Mouse (Mus musculus) liver, embryonic 14.5 days (tissue): Measurements from ENCODE around the gene Arhgap21. TPM values are rescaled to one million over a fixed set of nuclear protein-coding genes. Genes with fewer than 3 reads are reported as not detected.

Experiments used
- ATAC-seq: fragments of 200-750 bp; cut with Nextera tagmentation; 2 replicates; pipeline ENCODE4 v1.8.0; 2017; ENCODE audit warnings: moderate number of reproducible peaks, mild to moderate bottlenecking, moderate library complexity; ENCODE audit not compliant: insufficient read depth
- DNase-seq, 3 experiments: peaks; one replicate each; pipeline ENCODE4 v3.0.0-alpha.2; 2012 to 2013; ENCODE audit warnings: low read depth in 3 of 3, low spot score in 3 of 3
- H3K27ac ChIP-seq: fragments of 300-500 bp; sonication (generic); 2 replicates; pipeline ENCODE4 v1.5.1; 2014; ENCODE audit warnings: moderate library complexity, mild to moderate bottlenecking, control low read depth, inconsistent platforms
- H3K27me3 ChIP-seq: fragments of 300-500 bp; sonication (generic); 2 replicates; pipeline ENCODE4 v1.6.1; 2014; ENCODE audit warnings: mild to moderate bottlenecking, low read length, moderate library complexity; ENCODE audit not compliant: control insufficient read depth, insufficient read depth
- H3K36me3 ChIP-seq: fragments of 300-500 bp; sonication (generic); replicated peaks from 2 replicates; pipeline ENCODE4 v1.6.1; 2014; ENCODE audit warnings: low read depth; ENCODE audit not compliant: control insufficient read depth, insufficient read depth
- H3K4me1 ChIP-seq, 2 experiments: fragments of 200-500 bp in 1 of 2; fragments of 300-500 bp in 1 of 2; sonication (generic) in 1 of 2; replicated peaks; 2 replicates each; pipeline ENCODE4 v1.6.1; 2012 to 2014; ENCODE audit warnings: antibody characterized with exemption in 1 of 2, inconsistent platforms in 1 of 2, low read length in 1 of 2; ENCODE audit not compliant: control insufficient read depth in 2 of 2, insufficient read depth in 2 of 2
- H3K4me2 ChIP-seq: fragments of 300-500 bp; sonication (generic); 2 replicates; pipeline ENCODE4 v1.6.1; 2014; ENCODE audit warnings: low read depth, mild to moderate bottlenecking, control low read depth, moderate library complexity
- H3K4me3 ChIP-seq, 2 experiments: fragments of 200-500 bp in 1 of 2; fragments of 300-500 bp in 1 of 2; sonication (generic) in 1 of 2; 2 replicates each; pipeline ENCODE4 v1.5.1; 2012 to 2014; ENCODE audit warnings: low read depth in 2 of 2, low read length in 2 of 2, mild to moderate bottlenecking in 2 of 2, control low read depth in 1 of 2, inconsistent platforms in 1 of 2, moderate library complexity in 1 of 2; ENCODE audit not compliant: insufficient read depth in 1 of 2
- H3K9ac ChIP-seq: fragments of 300-500 bp; sonication (generic); replicated peaks from 2 replicates; pipeline ENCODE4 v1.6.1; 2014; ENCODE audit warnings: mild to moderate bottlenecking, control low read depth, moderate library complexity
- H3K9me3 ChIP-seq: fragments of 300-500 bp; sonication (generic); 2 replicates; pipeline ENCODE4 v1.6.1; 2016; ENCODE audit warnings: low read length, mixed read lengths; ENCODE audit not compliant: control insufficient read depth
- CTCF ChIP-seq: IDR thresholded peaks from 2 replicates; pipeline ENCODE4 v1.5.1; 2016; ENCODE audit warnings: antibody characterized with exemption, low read depth, control low read depth
- EP300 ChIP-seq: IDR thresholded peaks from 2 replicates; pipeline ENCODE4 v1.6.1; 2016; ENCODE audit warnings: antibody characterized with exemption, low read depth
- WGBS: fragments of 180-500 bp; shearing (Covaris S2); extraction: QIAGEN DNeasy Blood & Tissue Kit; methylation state at CpG from one replicate; pipeline ENCODE4 v1.1.7; 2014; ENCODE audit not compliant: insufficient replicate concordance; 5-methylcytosine and 5-hydroxymethylcytosine counted together
- polyA plus RNA-seq, 2 experiments: library from polyadenylated mRNA; depleted of rRNA in 1 of 2; stranded (reverse) in 1 of 2; unstranded in 1 of 2; fragments of >200 nt; fragmentation: Nextera tagmentation in 1 of 2; extraction: Ambion mirVana in 1 of 2; gene quantifications; 2 replicates each; pipeline versions ENCODE4 v1.2.1 to v1.2.3; 2012 to 2014

Arhgap21 gene
- polyA plus RNA-seq, 2 experiments = 8.4 to 10.9 TPM

DNA sequence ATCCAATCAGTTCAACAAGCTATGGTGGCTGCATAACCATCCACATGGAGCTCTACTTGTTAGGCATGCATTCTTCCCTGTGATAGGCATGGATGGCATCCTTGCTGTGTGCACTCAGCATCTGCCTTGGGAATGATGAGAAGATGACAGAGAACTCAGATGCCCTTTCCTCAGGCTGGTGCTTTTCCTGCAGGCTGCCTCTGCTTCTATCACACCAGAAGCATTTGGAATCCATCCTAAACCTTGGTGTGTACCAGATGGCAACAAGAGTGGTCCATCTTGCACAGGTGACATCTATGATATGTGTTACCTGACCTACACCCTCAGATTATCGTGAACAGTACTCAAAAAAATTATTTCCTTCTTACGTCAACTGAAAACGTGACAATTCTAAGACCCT lies 58.2 kb downstream of the Arhgap21 start:
- no peak overlapping the region for H3K9ac ChIP-seq
- no peaks in the 10 kb centered on the region for H3K27me3 ChIP-seq
- TF ChIP-seq EP300 (no peak), CTCF (no peak)
- ATAC-seq = no peak
- H3K27ac ChIP-seq = no peak overlapping the region
- no peaks in the 10 kb centered on the region for H3K9me3 ChIP-seq
- peaks cover 0 to 2% of the 10 kb centered on the region in 2 experiments; a peak in 1 of 4 replicates for H3K4me1 ChIP-seq
- DNase-seq = no peak
- H3K4me2 ChIP-seq = no peak overlapping the region
- peaks cover 8% of the 10 kb centered on the region for H3K36me3 ChIP-seq
- WGBS = 81% methylated on average over 3 of the region's 3 CpGs
- no peak overlapping the region for H3K4me3 ChIP-seq

DNA sequence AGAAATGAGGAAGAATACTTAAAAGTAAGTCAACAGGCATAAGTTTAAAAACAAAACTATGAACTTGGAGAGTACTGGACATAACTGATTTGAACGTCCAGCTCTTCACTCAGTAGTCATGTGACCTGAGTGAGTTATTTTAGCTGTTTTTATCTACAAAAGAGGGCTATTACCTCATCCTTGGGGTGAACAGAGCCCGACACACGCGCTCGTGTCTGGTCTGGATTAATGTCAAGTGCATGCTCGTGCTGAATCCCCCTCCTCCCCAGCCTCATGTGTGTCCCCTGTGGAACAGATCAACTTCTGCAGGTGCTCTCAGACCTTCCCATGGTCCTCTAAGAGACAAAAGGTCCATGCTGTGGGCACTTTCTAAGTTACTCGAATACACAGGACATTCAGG lies 59.3 kb downstream of the Arhgap21 start:
- H3K4me3 ChIP-seq = no peak overlapping the region
- ATAC-seq = no peak
- H3K27me3 ChIP-seq = no peaks in the 10 kb centered on the region
- no peak for DNase-seq
- H3K9ac ChIP-seq = no peak overlapping the region
- 67% methylated on average over 7 of the region's 7 CpGs for WGBS
- H3K27ac ChIP-seq = no peak overlapping the region
- H3K4me2 ChIP-seq = no peak overlapping the region
- peaks cover 0 to 2% of the 10 kb centered on the region in 2 experiments; a peak in 1 of 4 replicates for H3K4me1 ChIP-seq
- no peaks in the 10 kb centered on the region for H3K9me3 ChIP-seq
- TF ChIP-seq EP300 = no peak
- TF ChIP-seq CTCF = no peak
- peaks cover 8% of the 10 kb centered on the region for H3K36me3 ChIP-seq

DNA sequence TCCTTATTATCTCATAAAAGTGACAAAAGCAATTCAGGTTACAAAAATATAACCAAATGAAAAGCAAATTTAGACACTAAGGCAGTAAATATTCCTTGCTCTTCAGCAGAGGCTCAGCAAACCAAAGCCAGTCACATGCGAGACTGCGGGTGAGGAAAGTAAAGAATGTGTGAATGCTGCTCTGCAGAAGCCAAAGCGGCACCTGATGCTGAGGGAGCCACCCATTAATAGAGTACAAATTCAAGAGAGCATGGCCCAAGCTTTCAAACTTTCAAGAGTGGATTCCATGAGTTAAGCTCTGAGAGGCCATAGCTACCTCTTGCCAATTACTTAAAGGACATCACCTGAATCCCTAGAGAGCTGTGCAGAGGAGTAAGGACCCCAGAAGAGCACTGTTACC lies 61.4 kb downstream of the Arhgap21 start:
- ATAC-seq (no peak), DNase-seq (no peak)
- peaks cover 0 to 2% of the 10 kb centered on the region in 2 experiments; a peak in 1 of 4 replicates for H3K4me1 ChIP-seq
- 93% methylated on average over 3 of the region's 3 CpGs for WGBS
- H3K4me3 ChIP-seq = no peak overlapping the region
- H3K9ac ChIP-seq = no peak overlapping the region
- TF ChIP-seq EP300 = no peak
- no peak for TF ChIP-seq CTCF
- peaks cover 8% of the 10 kb centered on the region for H3K36me3 ChIP-seq
- no peak overlapping the region for H3K27ac ChIP-seq
- no peaks in the 10 kb centered on the region for H3K9me3 ChIP-seq
- H3K27me3 ChIP-seq = no peaks in the 10 kb centered on the region
- H3K4me2 ChIP-seq = no peak overlapping the region

DNA sequence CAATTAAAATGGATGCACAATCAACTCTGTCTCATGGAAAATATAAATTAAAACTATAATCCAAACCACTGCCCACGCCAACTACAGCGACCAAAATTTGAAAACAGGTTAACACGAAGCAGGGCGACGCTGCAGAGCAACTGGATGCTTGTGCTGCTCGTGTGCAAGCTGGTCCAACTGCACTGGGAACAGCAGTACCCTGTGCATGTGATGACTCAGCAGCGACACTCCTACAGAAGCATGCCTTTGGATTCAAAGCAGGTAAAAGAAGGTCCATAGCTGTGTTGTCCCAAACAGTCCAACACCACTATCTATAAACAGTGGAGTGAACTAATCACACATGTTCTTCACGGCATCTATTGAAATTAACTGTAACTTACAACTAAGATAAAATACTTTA lies 63.3 kb downstream of the Arhgap21 start:
- Histone ChIP-seq H3K27me3 (no peaks in the 10 kb centered on the region), H3K9ac (no peak overlapping the region), H3K4me3 (no peak overlapping the region), H3K4me2 (no peak overlapping the region), H3K27ac (no peak overlapping the region), H3K4me1 (peaks cover 0 to 2% of the 10 kb centered on the region in 2 experiments; a peak in 1 of 4 replicates), H3K36me3 (no peaks in the 10 kb centered on the region; the same call in 1 of the 2 replicates), H3K9me3 (no peaks in the 10 kb centered on the region)
- ATAC-seq (no peak), DNase-seq (no peak)
- 85% methylated on average over 8 of the region's 8 CpGs for WGBS
- TF ChIP-seq CTCF (no peak), EP300 (no peak)

DNA sequence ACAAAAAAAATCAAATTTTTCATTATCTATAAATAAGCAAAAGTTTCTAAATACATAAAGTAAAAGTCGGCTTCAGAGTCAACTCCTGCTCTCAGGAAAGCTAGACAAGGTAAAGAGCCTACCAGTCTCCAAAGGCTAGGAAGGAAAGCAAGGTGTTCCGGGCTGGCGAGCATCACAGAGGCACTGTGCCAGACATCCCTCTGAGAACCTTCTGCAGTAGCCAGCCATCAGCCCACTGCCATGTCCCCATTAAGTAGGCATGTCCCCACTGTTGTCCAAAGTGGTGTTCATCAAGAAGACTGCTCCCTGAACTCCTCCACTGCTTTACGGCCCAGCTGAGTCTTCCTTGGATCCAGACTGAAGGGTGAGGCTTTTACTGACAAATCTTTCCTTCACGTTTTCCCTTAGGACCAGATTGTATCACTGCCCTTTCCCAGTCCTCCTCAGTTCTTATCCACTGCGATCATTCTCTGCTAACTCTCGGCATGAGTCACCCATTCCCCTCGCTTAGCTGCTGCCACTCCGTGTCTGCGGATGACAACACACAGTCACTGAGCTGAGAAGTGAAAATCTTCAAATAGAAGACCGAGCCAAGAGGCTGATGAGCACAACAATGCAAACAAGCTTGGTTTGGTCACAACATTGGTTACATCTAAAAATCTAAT lies 65.6 kb downstream of the Arhgap21 start:
- ATAC-seq (no peak), DNase-seq (no peak)
- Histone ChIP-seq H3K9ac (no peak overlapping the region), H3K27ac (no peak overlapping the region), H3K4me2 (no peak overlapping the region), H3K4me1 (no peaks in the 10 kb centered on the region), H3K27me3 (no peaks in the 10 kb centered on the region), H3K4me3 (no peak overlapping the region), H3K9me3 (no peaks in the 10 kb centered on the region), H3K36me3 (no peaks in the 10 kb centered on the region)
- WGBS = 84% methylated on average over 11 of the region's 11 CpGs
- no peak for TF ChIP-seq CTCF
- TF ChIP-seq EP300 = no peak
